Mouse (Mus musculus) MEL (cell line): Measurements from ENCODE around the gene Pdcd4. TPM values are rescaled to one million over a fixed set of nuclear protein-coding genes. Genes with fewer than 3 reads are reported as not detected.

Experiments
- DNase-seq: peaks from one replicate; pipeline ENCODE4 v3.0.0; 2011; ENCODE audit warnings: low read depth, low spot score
- H3K27ac ChIP-seq: 2 replicates; pipeline ENCODE4 v1.5.1; 2012; ENCODE audit warnings: low read depth, mild to moderate bottlenecking, control low read depth, low read length, moderate library complexity; ENCODE audit not compliant: control insufficient read depth
- H3K27me3 ChIP-seq, 2 experiments: fragments of 150-350 bp in 1 of 2; sonication (generic) in 1 of 2; 2 replicates each; pipeline ENCODE4 v1.6.1; 2012; ENCODE audit warnings: low read length in 2 of 2, mild to moderate bottlenecking in 2 of 2, improper control_type of control experiment in 1 of 2, moderate library complexity in 1 of 2; ENCODE audit not compliant: insufficient read depth in 2 of 2, control insufficient read depth in 1 of 2
- H3K36me3 ChIP-seq, 2 experiments: 2 replicates each; pipeline ENCODE4 v1.6.1; 2012 to 2014; ENCODE audit warnings: low read length in 2 of 2, improper control_type of control experiment in 1 of 2, inconsistent platforms in 1 of 2, mild to moderate bottlenecking in 1 of 2; ENCODE audit not compliant: insufficient read depth in 2 of 2, control insufficient read depth in 1 of 2
- H3K4me1 ChIP-seq, 2 experiments: fragments of 150-350 bp in 1 of 2; sonication (generic) in 1 of 2; 2 replicates each; pipeline ENCODE4 v1.6.1; 2012; ENCODE audit warnings: low read length in 2 of 2, improper control_type of control experiment in 1 of 2, mild to moderate bottlenecking in 1 of 2; ENCODE audit not compliant: insufficient read depth in 2 of 2, control insufficient read depth in 1 of 2
- H3K4me3 ChIP-seq, 2 experiments: fragments of 150-350 bp in 1 of 2; sonication (generic) in 1 of 2; 2 replicates each; pipeline ENCODE4 v1.5.1; 2012; ENCODE audit warnings: low read depth in 2 of 2, low read length in 2 of 2, mild to moderate bottlenecking in 2 of 2, moderate library complexity in 2 of 2, control low read depth in 1 of 2, improper control_type of control experiment in 1 of 2; ENCODE audit not compliant: control insufficient read depth in 1 of 2, insufficient read depth in 1 of 2
- H3K79me2 ChIP-seq: 2 replicates; pipeline ENCODE4 v1.6.1; 2012; ENCODE audit warnings: mild to moderate bottlenecking, low read length, moderate library complexity; ENCODE audit not compliant: control insufficient read depth, poor library complexity, insufficient read depth
- H3K9ac ChIP-seq: 2 replicates; pipeline ENCODE4 v1.6.1; 2012; ENCODE audit warnings: low read depth, mild to moderate bottlenecking, control low read depth, low read length, moderate library complexity; ENCODE audit not compliant: control insufficient read depth, poor library complexity, severe bottlenecking
- H3K9me3 ChIP-seq: fragments of 150-350 bp; sonication (generic); replicated peaks from 2 replicates; pipeline ENCODE4 v1.6.1; 2012; ENCODE audit warnings: mild to moderate bottlenecking, low read length, improper control_type of control experiment, moderate library complexity; ENCODE audit not compliant: insufficient read depth
- CHD2 ChIP-seq: IDR thresholded peaks from 2 replicates; pipeline ENCODE4 v1.6.1; 2011; ENCODE audit warnings: low read length, improper control_type of control experiment
- CTCF ChIP-seq, 3 experiments: IDR thresholded peaks in 2 of 3; conservative IDR thresholded peaks in 1 of 3; 2 replicates each; pipeline ENCODE4 v1.5.1; 2011 to 2012; ENCODE audit warnings: low read length in 3 of 3, low read depth in 2 of 3, mild to moderate bottlenecking in 2 of 3, improper control_type of control experiment in 1 of 3, inconsistent platforms in 1 of 3, mixed read lengths in 1 of 3, moderate library complexity in 1 of 3; ENCODE audit not compliant: control insufficient read depth in 1 of 3, insufficient read depth in 1 of 3, poor library complexity in 1 of 3, severe bottlenecking in 1 of 3
- E2F4 ChIP-seq: IDR thresholded peaks from 2 replicates; pipeline ENCODE4 v1.6.1; 2011; ENCODE audit warnings: low read depth, low read length, improper control_type of control experiment, borderline replicate concordance
- ELF1 ChIP-seq: IDR thresholded peaks from 2 replicates; pipeline ENCODE4 v1.6.1; 2014; ENCODE audit warnings: low read depth, mild to moderate bottlenecking, inconsistent platforms, low read length, improper control_type of control experiment, moderate library complexity
- EP300 ChIP-seq, 2 experiments: IDR thresholded peaks; 2 replicates each; pipeline ENCODE4 v1.6.1; 2011; ENCODE audit warnings: improper control_type of control experiment in 2 of 2, low read length in 2 of 2, low read depth in 1 of 2, mild to moderate bottlenecking in 1 of 2
- GABPA ChIP-seq: IDR thresholded peaks from 2 replicates; pipeline ENCODE4 v1.6.1; 2012; ENCODE audit warnings: low read depth, mild to moderate bottlenecking, inconsistent platforms, low read length, improper control_type of control experiment, moderate library complexity
- GATA1 ChIP-seq: IDR thresholded peaks from 2 replicates; pipeline ENCODE4 v1.6.1; 2011; ENCODE audit warnings: low read depth, low read length, improper control_type of control experiment
- HCFC1 ChIP-seq: IDR thresholded peaks from 2 replicates; pipeline ENCODE4 v1.6.1; 2012; ENCODE audit warnings: low read depth, mild to moderate bottlenecking, inconsistent platforms, low read length, improper control_type of control experiment, moderate library complexity
- JUND ChIP-seq: IDR thresholded peaks from 2 replicates; pipeline ENCODE4 v1.6.1; 2011; ENCODE audit warnings: low read depth, mild to moderate bottlenecking, improper control_type of control experiment, low read length
- KAT2A ChIP-seq: conservative IDR thresholded peaks from 2 replicates; pipeline ENCODE4 v1.6.1; 2012; ENCODE audit warnings: low read depth, low read length, improper control_type of control experiment, inconsistent platforms
- MAFK ChIP-seq: IDR thresholded peaks from 2 replicates; pipeline ENCODE4 v1.6.1; 2011; ENCODE audit warnings: low read depth, mild to moderate bottlenecking, low read length, improper control_type of control experiment, borderline replicate concordance
- MAX ChIP-seq: IDR thresholded peaks from 2 replicates; pipeline ENCODE4 v1.6.1; 2011; ENCODE audit warnings: low read length, improper control_type of control experiment
- MAZ ChIP-seq: IDR thresholded peaks from 2 replicates; pipeline ENCODE4 v1.6.1; 2012; ENCODE audit warnings: low read depth, mild to moderate bottlenecking, inconsistent platforms, low read length, improper control_type of control experiment
- MEF2A ChIP-seq: IDR thresholded peaks from 2 replicates; pipeline ENCODE4 v1.6.1; 2014; ENCODE audit warnings: low read depth, mild to moderate bottlenecking, inconsistent platforms, low read length, improper control_type of control experiment; ENCODE audit not compliant: poor library complexity, insufficient replicate concordance, severe bottlenecking; ENCODE audit errors: extremely low read depth
- MXI1 ChIP-seq: IDR thresholded peaks from 2 replicates; pipeline ENCODE4 v1.6.1; 2011; ENCODE audit warnings: mild to moderate bottlenecking, low read depth, low read length, improper control_type of control experiment
- NELFE ChIP-seq: IDR thresholded peaks from 2 replicates; pipeline ENCODE4 v1.6.1; 2011; ENCODE audit warnings: low read depth, low read length, improper control_type of control experiment
- NRF1 ChIP-seq: IDR thresholded peaks from 2 replicates; pipeline ENCODE4 v1.6.1; 2014; ENCODE audit warnings: low read depth, mild to moderate bottlenecking, inconsistent platforms, low read length, improper control_type of control experiment, moderate library complexity; ENCODE audit not compliant: poor library complexity, insufficient read depth, severe bottlenecking
- POLR2A ChIP-seq, 2 experiments: IDR thresholded peaks; 2 replicates each; pipeline ENCODE4 v1.6.1; 2011 to 2012; ENCODE audit warnings: low read length in 2 of 2, mild to moderate bottlenecking in 2 of 2, control low read depth in 1 of 2, improper control_type of control experiment in 1 of 2, low read depth in 1 of 2, moderate library complexity in 1 of 2; ENCODE audit not compliant: control insufficient read depth in 1 of 2, insufficient read depth in 1 of 2, poor library complexity in 1 of 2
- POLR2AphosphoS2 ChIP-seq: IDR thresholded peaks from 2 replicates; pipeline ENCODE4 v1.6.1; 2011; ENCODE audit warnings: low read length, improper control_type of control experiment
- RAD21 ChIP-seq: IDR thresholded peaks from 2 replicates; pipeline ENCODE4 v1.6.1; 2011; ENCODE audit warnings: mild to moderate bottlenecking, low read depth, low read length, improper control_type of control experiment
- RCOR1 ChIP-seq: IDR thresholded peaks from 2 replicates; pipeline ENCODE4 v1.6.1; 2012; ENCODE audit warnings: low read depth, mild to moderate bottlenecking, inconsistent platforms, low read length, improper control_type of control experiment
- SIN3A ChIP-seq: IDR thresholded peaks from 2 replicates; pipeline ENCODE4 v1.6.1; 2012; ENCODE audit warnings: low read length, improper control_type of control experiment, inconsistent platforms
- TAL1 ChIP-seq: IDR thresholded peaks from 2 replicates; pipeline ENCODE4 v1.6.1; 2012; ENCODE audit warnings: mild to moderate bottlenecking, inconsistent platforms, low read length, moderate library complexity, mixed read lengths
- TBP ChIP-seq: IDR thresholded peaks from 2 replicates; pipeline ENCODE4 v1.8.0; 2011; ENCODE audit warnings: low read depth, low read length, improper control_type of control experiment
- TCF12 ChIP-seq: IDR thresholded peaks from 2 replicates; pipeline ENCODE4 v1.6.1; 2014; ENCODE audit warnings: low read depth, mild to moderate bottlenecking, inconsistent platforms, low read length, improper control_type of control experiment, moderate library complexity
- USF1 ChIP-seq: IDR thresholded peaks from 2 replicates; pipeline ENCODE4 v1.6.1; 2014; ENCODE audit warnings: low read depth, mild to moderate bottlenecking, inconsistent platforms, low read length, improper control_type of control experiment, moderate library complexity
- ZC3H11A ChIP-seq: IDR thresholded peaks from 2 replicates; pipeline ENCODE4 v1.6.1; 2012; ENCODE audit warnings: low read depth, mild to moderate bottlenecking, inconsistent platforms, low read length, improper control_type of control experiment
- ZKSCAN1 ChIP-seq: IDR thresholded peaks from 2 replicates; pipeline ENCODE4 v1.6.1; 2012; ENCODE audit warnings: low read depth, mild to moderate bottlenecking, inconsistent platforms, low read length, improper control_type of control experiment, moderate library complexity
- ZMIZ1 ChIP-seq: IDR thresholded peaks from 2 replicates; pipeline ENCODE4 v1.6.1; 2012; ENCODE audit warnings: low read depth, mild to moderate bottlenecking, inconsistent platforms, low read length, improper control_type of control experiment, moderate library complexity
- ZNF384 ChIP-seq: IDR thresholded peaks from 2 replicates; pipeline ENCODE4 v1.6.1; 2012; ENCODE audit warnings: low read depth, mild to moderate bottlenecking, inconsistent platforms, low read length, improper control_type of control experiment
- polyA plus RNA-seq, 2 experiments: library from polyadenylated mRNA; stranded (reverse) in 1 of 2; unstranded in 1 of 2; fragments of >175 nt in 1 of 2; fragments of >200 nt in 1 of 2; gene quantifications; 2 replicates each; pipeline versions ENCODE4 v1.2.1 to v1.2.4; 2012; ENCODE audit warnings: low replicate concordance in 2 of 2, low read depth in 1 of 2; ENCODE audit not compliant: insufficient read length in 2 of 2, insufficient read depth in 1 of 2, missing spikeins in 1 of 2
- total RNA-seq: library from RNA; depleted of rRNA; stranded (reverse); fragments of 300-350 nt; gene quantifications from 2 replicates; pipeline ENCODE4 v1.2.3, GENCODE M21; 2012

The Pdcd4 gene
- total and polyA plus RNA-seq, 3 experiments: 30.0 to 37.6 TPM; not detected in 1

- TF ChIP-seq MAZ (peak; percentile 79; the same call in 1 of the 2 replicates), ZNF384 (no peak), CHD2 (peak; percentile 79; the same call in 1 of the 2 replicates), NRF1 (peak; percentile 81), GABPA (no peak), MAX (peak; percentile 96), POLR2A (IDR thresholded peaks at IDR 0.05; ENCODE audit: control insufficient read depth in 1 of 2, insufficient read depth in 1 of 2, low read depth in 1 of 2, low read length in 2 of 2, poor library complexity in 1 of 2) (peak; percentile 58 to 88), KAT2A (no peak), ZKSCAN1 (no peak)
Measured at GRCm38 (mm10) chr19:53902739-53903487, 10.9 kb downstream of the Pdcd4 start (continued).

- Histone ChIP-seq H3K27me3 (no peaks in the 10 kb centered on the region), H3K36me3 (peaks cover 0 to 14% of the 10 kb centered on the region in 2 experiments; a peak in 3 of 4 replicates), H3K27ac (peak overlapping the region; percentile 52), H3K79me2 (peaks cover 12% of the 10 kb centered on the region), H3K9ac (peak overlapping the region; percentile 60), H3K9me3 (no peaks in the 10 kb centered on the region), H3K4me3 (peak overlapping the region; percentile 63 to 96), H3K4me1 (peaks cover 13 to 17% of the 10 kb centered on the region in 2 experiments)
- DNase-seq: peak; percentile 88
- TF ChIP-seq CHD2: no peak
- no peak for TF ChIP-seq MEF2A
- TF ChIP-seq TCF12: peak; percentile 28; the same call in 1 of the 2 replicates
- TF ChIP-seq GATA1: no peak
- TF ChIP-seq HCFC1: peak; percentile 67
- TF ChIP-seq USF1: no peak
- TF ChIP-seq JUND: no peak
- TF ChIP-seq ZMIZ1: 0 out of 2 replicates have a peak, but pooled peaks have one; percentile 49
- no peak for TF ChIP-seq TAL1
- TF ChIP-seq MXI1: peak; percentile 95
- TF ChIP-seq KAT2A: peak; percentile 43; the same call in 1 of the 2 replicates
- TF ChIP-seq E2F4: no peak
- peak in 1 of 2 experiments; percentile 33; a peak in 1 of 4 replicates for TF ChIP-seq EP300 (IDR thresholded peaks at IDR 0.05; ENCODE audit: low read depth in 1 of 2, low read length in 2 of 2)
- TF ChIP-seq NELFE: peak; percentile 44; the same call in 1 of the 2 replicates
- TF ChIP-seq GABPA: no peak
- TF ChIP-seq MAX: peak; percentile 88
- TF ChIP-seq ZC3H11A: peak; percentile 38; the same call in 1 of the 2 replicates
- no peak for TF ChIP-seq POLR2A (IDR thresholded peaks at IDR 0.05; ENCODE audit: control insufficient read depth in 1 of 2, insufficient read depth in 1 of 2, low read depth in 1 of 2, low read length in 2 of 2, poor library complexity in 1 of 2)
- TF ChIP-seq MAFK: no peak
- TF ChIP-seq POLR2AphosphoS2: no peak
- TF ChIP-seq MAZ: peak; percentile 86
- peak; percentile 12 to 65 (median 52); a peak in 4 of 6 replicates for TF ChIP-seq CTCF (IDR thresholded peaks at IDR 0.05 in 2 of 3, conservative IDR thresholded peaks at IDR 0.05 in 1 of 3; ENCODE audit: control insufficient read depth in 1 of 3, insufficient read depth in 1 of 3, low read depth in 2 of 3, low read length in 3 of 3, poor library complexity in 1 of 3, severe bottlenecking in 1 of 3)
- peak; percentile 47; the same call in 1 of the 2 replicates for TF ChIP-seq TBP
- TF ChIP-seq ELF1: 0 out of 2 replicates have a peak, but pooled peaks have one; percentile 14
- TF ChIP-seq SIN3A: peak; percentile 97
- no peak for TF ChIP-seq ZKSCAN1
- TF ChIP-seq RAD21: peak; percentile 19
- no peak for TF ChIP-seq RCOR1
Measured at GRCm38 (mm10) chr19:53903507-53904321, 11.7 kb downstream of the Pdcd4 start.
